Mouse (Mus musculus): Measurements from ENCODE around the gene Cpb1. TPM values are rescaled to one million over a fixed set of nuclear protein-coding genes. Genes with fewer than 3 reads are reported as not detected.

The Cpb1 gene
- polyA plus RNA-seq, 1 experiment from 2014 or later = 5.7 TPM

DNA sequence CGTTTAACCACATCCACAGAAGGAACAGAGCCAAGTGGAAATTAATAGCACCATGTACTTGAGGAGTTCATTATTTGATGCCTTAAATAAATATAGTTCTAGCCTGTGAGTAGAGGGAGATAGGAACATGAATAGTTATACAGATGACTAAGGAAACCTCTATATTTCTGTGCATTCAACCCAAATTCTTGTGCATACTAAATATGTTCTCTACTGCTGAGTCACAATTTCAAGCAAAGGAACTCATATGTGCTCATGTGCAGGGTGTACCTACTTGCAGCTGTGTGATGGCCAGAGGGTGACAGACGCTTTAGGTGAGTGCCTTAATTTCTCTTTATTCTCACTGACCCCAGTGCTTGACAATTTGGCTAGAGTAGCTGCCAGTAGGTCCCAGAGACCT is 50.1 kb downstream of the Cpb1 start:
- WGBS = 50% methylated on average over 2 of the region's 2 CpGs
- no peaks in the 10 kb centered on the region for H3K27me3 ChIP-seq (ENCODE audit: control insufficient read depth, insufficient read depth, low read length)
- H3K27ac ChIP-seq (ENCODE audit: low read length) = no peak overlapping the region
- H3K4me3 ChIP-seq (ENCODE audit: low read depth, low read length) = no peak overlapping the region
- no peaks in the 10 kb centered on the region for H3K4me1 ChIP-seq (ENCODE audit: control insufficient read depth, insufficient read depth, low read length)
- H3K9ac ChIP-seq (replicated peaks; ENCODE audit: low read depth, low read length) = no peak overlapping the region
- no peak for ATAC-seq (ENCODE audit: insufficient number of reproducible peaks, insufficient read depth, low FRiP score, low read depth)
- no peak overlapping the region for H3K4me2 ChIP-seq (replicated peaks; ENCODE audit: low read depth, low read length)
- H3K36me3 ChIP-seq (ENCODE audit: control insufficient read depth, insufficient read depth, low read length) = no peaks in the 10 kb centered on the region
- no peaks in the 10 kb centered on the region for H3K9me3 ChIP-seq (ENCODE audit: control insufficient read depth, low read depth, low read length)

DNA sequence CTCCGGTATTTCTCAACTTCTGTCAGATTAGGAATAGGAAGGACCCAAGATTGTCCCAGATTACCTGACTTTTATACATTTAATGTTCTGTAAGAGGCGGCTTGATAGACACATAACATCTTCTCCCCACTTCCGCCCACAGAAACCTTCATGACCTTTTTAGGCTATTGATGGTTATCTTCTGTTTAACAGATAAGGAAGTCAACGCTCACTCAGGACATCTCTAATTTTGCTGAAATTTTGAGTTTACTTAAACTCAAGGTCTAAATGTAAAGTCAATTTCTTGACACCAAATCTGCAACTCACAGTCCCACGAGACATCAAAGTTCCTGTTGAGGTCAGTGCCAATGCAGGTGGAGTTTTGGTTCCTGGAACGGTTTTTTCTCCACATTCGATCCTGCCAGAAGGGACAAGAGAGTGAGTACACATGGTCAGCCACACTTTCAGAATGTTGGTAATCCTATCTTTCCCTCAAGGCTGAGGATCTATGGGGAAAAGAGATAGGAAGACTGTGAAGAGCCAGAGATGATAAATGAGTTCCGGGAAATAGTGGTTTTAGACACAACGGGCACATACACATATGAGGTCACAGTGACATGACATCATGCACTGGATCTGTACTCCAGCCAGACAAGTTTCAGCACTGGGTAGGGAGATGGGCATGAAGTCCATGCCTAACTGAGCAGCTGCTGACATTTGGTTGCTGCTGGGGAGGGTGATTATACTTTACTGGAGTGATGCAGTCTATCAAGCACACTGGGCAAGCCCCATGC is 52.4 kb downstream of the Cpb1 start:
- no peak overlapping the region for H3K27ac ChIP-seq (ENCODE audit: low read length)
- H3K4me3 ChIP-seq (ENCODE audit: low read depth, low read length) = no peak overlapping the region
- H3K4me2 ChIP-seq (replicated peaks; ENCODE audit: low read depth, low read length) = no peak overlapping the region
- ATAC-seq (ENCODE audit: insufficient number of reproducible peaks, insufficient read depth, low FRiP score, low read depth) = no peak
- H3K9me3 ChIP-seq (ENCODE audit: control insufficient read depth, low read depth, low read length) = no peaks in the 10 kb centered on the region
- no peak overlapping the region for H3K9ac ChIP-seq (replicated peaks; ENCODE audit: low read depth, low read length)
- WGBS = 83% methylated on average over 9 of the region's 9 CpGs
- no peaks in the 10 kb centered on the region for H3K4me1 ChIP-seq (ENCODE audit: control insufficient read depth, insufficient read depth, low read length)
- no peaks in the 10 kb centered on the region for H3K36me3 ChIP-seq (ENCODE audit: control insufficient read depth, insufficient read depth, low read length)
- no peaks in the 10 kb centered on the region for H3K27me3 ChIP-seq (ENCODE audit: control insufficient read depth, insufficient read depth, low read length)

DNA sequence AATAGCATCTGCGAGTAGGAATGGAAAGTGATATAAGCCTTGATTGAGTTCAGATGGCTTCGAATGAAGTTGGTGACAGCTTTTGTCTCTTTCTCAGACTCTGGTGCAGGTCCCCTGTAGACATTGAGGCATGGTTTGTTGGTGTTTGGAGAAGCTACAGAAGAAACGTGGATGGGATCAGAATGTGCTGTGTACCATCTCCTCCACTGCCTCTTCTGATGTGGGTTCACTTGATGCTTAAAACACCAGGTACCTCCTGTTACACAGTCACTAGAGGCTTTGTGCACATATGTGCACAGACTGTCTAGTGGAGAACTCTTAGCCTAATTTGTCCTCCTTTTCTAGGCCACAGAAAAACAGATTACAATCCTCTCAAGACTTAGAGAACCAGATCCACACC is 53.4 kb downstream of the Cpb1 start:
- no peak overlapping the region for H3K4me3 ChIP-seq (ENCODE audit: low read depth, low read length)
- WGBS = 83% methylated on average over 3 of the region's 3 CpGs
- no peak overlapping the region for H3K9ac ChIP-seq (replicated peaks; ENCODE audit: low read depth, low read length)
- H3K27me3 ChIP-seq (ENCODE audit: control insufficient read depth, insufficient read depth, low read length) = no peaks in the 10 kb centered on the region
- no peak overlapping the region for H3K27ac ChIP-seq (ENCODE audit: low read length)
- no peak overlapping the region for H3K4me2 ChIP-seq (replicated peaks; ENCODE audit: low read depth, low read length)
- H3K36me3 ChIP-seq (ENCODE audit: control insufficient read depth, insufficient read depth, low read length) = no peaks in the 10 kb centered on the region
- no peak for ATAC-seq (ENCODE audit: insufficient number of reproducible peaks, insufficient read depth, low FRiP score, low read depth)
- H3K9me3 ChIP-seq (ENCODE audit: control insufficient read depth, low read depth, low read length) = no peaks in the 10 kb centered on the region
- H3K4me1 ChIP-seq (ENCODE audit: control insufficient read depth, insufficient read depth, low read length) = no peaks in the 10 kb centered on the region

DNA sequence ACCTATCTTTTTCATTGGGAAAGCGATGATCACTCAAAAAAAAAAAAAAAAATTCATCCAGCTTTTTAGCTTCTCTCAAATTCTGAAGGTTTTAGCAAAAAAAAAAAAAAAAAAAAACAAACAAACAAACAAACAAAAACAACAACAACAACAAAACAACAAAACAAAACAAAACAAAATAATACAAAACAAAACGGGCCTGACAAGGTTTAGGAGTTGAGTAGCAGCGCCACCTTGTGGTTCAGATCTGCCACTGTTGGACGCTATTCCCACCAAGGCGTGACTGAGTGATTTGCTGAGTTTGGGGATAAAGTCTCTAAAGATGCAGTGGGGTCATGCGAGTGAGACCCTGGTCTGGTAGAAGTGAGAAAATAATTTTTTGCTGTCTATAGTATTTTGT is 76.7 kb downstream of the Cpb1 start:
- no peak overlapping the region for H3K4me3 ChIP-seq (ENCODE audit: low read depth, low read length)
- 33% methylated on average over 6 of the region's 6 CpGs for WGBS
- no peak for ATAC-seq (ENCODE audit: insufficient number of reproducible peaks, insufficient read depth, low FRiP score, low read depth)
- no peak overlapping the region for H3K4me2 ChIP-seq (replicated peaks; ENCODE audit: low read depth, low read length)
- H3K9ac ChIP-seq (replicated peaks; ENCODE audit: low read depth, low read length) = no peak overlapping the region
- no peaks in the 10 kb centered on the region for H3K4me1 ChIP-seq (ENCODE audit: control insufficient read depth, insufficient read depth, low read length)
- H3K27ac ChIP-seq (ENCODE audit: low read length) = no peak overlapping the region
- H3K27me3 ChIP-seq (ENCODE audit: control insufficient read depth, insufficient read depth, low read length) = no peaks in the 10 kb centered on the region
- no peaks in the 10 kb centered on the region for H3K9me3 ChIP-seq (ENCODE audit: control insufficient read depth, low read depth, low read length)
- H3K36me3 ChIP-seq (ENCODE audit: control insufficient read depth, insufficient read depth, low read length) = no peaks in the 10 kb centered on the region

Small RNA genes lying within 50 kb of the gene (microRNA-seq; reads per million reads assigned to microRNA genes)
- gene Mir7007 = 0.78 reads per million

Other genes with a start within 250 kb of the Cpb1 start
- 10.7 and 11.6 TPM in 2 replicates for gene Hps3, start 240.4 kb downstream of the Cpb1 start, polyA plus RNA-seq (2014; fragmentation: Nextera tagmentation; extraction: Ambion mirVana)
- gene Hltf, start 217.9 kb downstream of the Cpb1 start, polyA plus RNA-seq (2014; fragmentation: Nextera tagmentation; extraction: Ambion mirVana) = 22.9 and 23.3 TPM in 2 replicates
- 68.4 and 71.0 TPM in 2 replicates for gene Gyg, start 120.4 kb downstream of the Cpb1 start, polyA plus RNA-seq (2014; fragmentation: Nextera tagmentation; extraction: Ambion mirVana)
- gene Cpa3, start 33.6 kb downstream of the Cpb1 start, polyA plus RNA-seq (2014; fragmentation: Nextera tagmentation; extraction: Ambion mirVana) = 3.0 and 5.3 TPM in 2 replicates
- gene Agtr1b, start 91.4 kb upstream of the Cpb1 start, polyA plus RNA-seq (2014; fragmentation: Nextera tagmentation; extraction: Ambion mirVana) = 6.6 and 6.8 TPM in 2 replicates